Mouse (Mus musculus) forebrain, embryonic 16.5 days (tissue): Measurements from ENCODE around the gene Bcl7c. TPM values are rescaled to one million over a fixed set of nuclear protein-coding genes. Genes with fewer than 3 reads are reported as not detected.

Experiments used
- ATAC-seq: fragments of 200-750 bp; cut with Nextera tagmentation; 2 replicates; pipeline ENCODE4 v1.8.0; 2017; ENCODE audit warnings: mild to moderate bottlenecking, moderate library complexity
- H3K27ac ChIP-seq: fragments of 300-500 bp; sonication (generic); 2 replicates; pipeline ENCODE4 v1.5.1; 2014; ENCODE audit warnings: low read length, control low read depth
- H3K27me3 ChIP-seq: fragments of 300-500 bp; sonication (generic); replicated peaks from 2 replicates; pipeline ENCODE4 v1.6.1; 2014; ENCODE audit warnings: low read length; ENCODE audit not compliant: control insufficient read depth, insufficient read depth
- H3K36me3 ChIP-seq: fragments of 300-500 bp; sonication (generic); 2 replicates; pipeline ENCODE4 v1.6.1; 2014; ENCODE audit not compliant: control insufficient read depth, insufficient read depth
- H3K4me1 ChIP-seq: fragments of 300-500 bp; sonication (generic); replicated peaks from 2 replicates; pipeline ENCODE4 v1.6.1; 2014; ENCODE audit warnings: low read length; ENCODE audit not compliant: control insufficient read depth, insufficient read depth
- H3K4me2 ChIP-seq: fragments of 300-500 bp; sonication (generic); 2 replicates; pipeline ENCODE4 v1.6.1; 2014; ENCODE audit warnings: mild to moderate bottlenecking, low read length, control low read depth
- H3K4me3 ChIP-seq: fragments of 300-500 bp; sonication (generic); replicated peaks from 2 replicates; pipeline ENCODE4 v1.5.1; 2014; ENCODE audit warnings: mild to moderate bottlenecking, low read length, control low read depth
- H3K9ac ChIP-seq: fragments of 300-500 bp; sonication (generic); replicated peaks from 2 replicates; pipeline ENCODE4 v1.6.1; 2014; ENCODE audit warnings: low read depth, low read length, control low read depth
- H3K9me3 ChIP-seq: fragments of 300-500 bp; sonication (generic); 2 replicates; pipeline ENCODE4 v1.6.1; 2016; ENCODE audit warnings: low read length; ENCODE audit not compliant: control insufficient read depth
- WGBS: fragments of 180-500 bp; shearing (Covaris S2); extraction: QIAGEN DNeasy Blood & Tissue Kit; methylation state at CpG from one replicate; pipeline ENCODE4 v1.1.7; 2014; 5-methylcytosine and 5-hydroxymethylcytosine counted together
- polyA plus RNA-seq: library from polyadenylated mRNA; unstranded; fragments of >200 nt; fragmentation: Nextera tagmentation; extraction: Ambion mirVana; gene quantifications from 2 replicates; pipeline ENCODE4 v1.2.1, GENCODE M21; 2015

Bcl7c gene
- polyA plus RNA-seq, 1 experiment from 2014 or later, result 33.8 TPM

DNA sequence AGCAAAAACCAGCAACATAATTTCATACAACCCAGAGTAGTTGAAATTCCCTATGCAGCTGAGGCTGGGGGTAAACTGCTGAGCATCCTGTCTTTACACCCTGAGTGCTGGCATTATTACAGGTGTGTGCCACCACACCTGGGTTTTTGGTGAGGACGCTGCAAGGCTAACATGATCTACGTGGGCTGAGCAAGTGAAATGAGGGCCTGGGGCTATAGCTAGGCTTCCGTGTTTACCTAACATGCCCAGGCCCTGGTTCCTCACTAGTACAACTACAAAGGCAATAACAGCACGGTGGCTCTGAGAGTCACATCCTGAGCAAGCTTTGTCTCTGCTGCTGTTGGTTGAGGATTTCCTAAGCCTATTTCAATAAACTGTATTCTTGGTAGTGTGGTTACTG, 31.1 kb downstream of the Bcl7c start:
- H3K36me3 ChIP-seq, result no peaks in the 10 kb centered on the region
- H3K4me2 ChIP-seq, result no peak overlapping the region
- no peak overlapping the region for H3K27ac ChIP-seq
- no peaks in the 10 kb centered on the region for H3K9me3 ChIP-seq
- H3K9ac ChIP-seq, result no peak overlapping the region
- ATAC-seq, result no peak
- no peaks in the 10 kb centered on the region for H3K4me1 ChIP-seq
- no peak overlapping the region for H3K4me3 ChIP-seq
- 91% methylated on average over 4 of the region's 4 CpGs for WGBS
- H3K27me3 ChIP-seq, result no peaks in the 10 kb centered on the region

DNA sequence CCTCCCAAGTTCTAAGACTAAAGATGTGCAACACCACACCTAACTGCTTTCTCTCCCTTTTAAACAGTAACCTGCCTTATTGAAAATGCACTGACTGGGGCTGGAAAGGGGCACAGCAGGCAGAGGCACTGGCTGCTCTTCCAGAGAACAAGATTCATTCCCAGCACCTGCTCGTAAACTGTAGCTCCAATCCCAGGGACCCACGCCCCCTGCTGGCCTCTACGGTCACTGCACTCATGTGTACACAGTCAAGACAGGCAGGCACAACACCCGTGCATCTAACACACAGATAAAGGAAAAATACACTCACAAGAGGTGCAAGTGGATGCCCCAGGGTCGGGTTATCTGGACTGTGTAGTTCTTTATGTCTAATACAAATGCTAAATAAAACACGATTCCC, 31.7 kb downstream of the Bcl7c start:
- H3K36me3 ChIP-seq, result no peaks in the 10 kb centered on the region
- no peak overlapping the region for H3K4me3 ChIP-seq
- ATAC-seq, result no peak
- WGBS, result 67% methylated on average over 6 of the region's 6 CpGs
- no peak overlapping the region for H3K27ac ChIP-seq
- no peak overlapping the region for H3K4me2 ChIP-seq
- no peak overlapping the region for H3K9ac ChIP-seq
- H3K27me3 ChIP-seq, result no peaks in the 10 kb centered on the region
- H3K9me3 ChIP-seq, result no peaks in the 10 kb centered on the region
- H3K4me1 ChIP-seq, result no peaks in the 10 kb centered on the region

DNA sequence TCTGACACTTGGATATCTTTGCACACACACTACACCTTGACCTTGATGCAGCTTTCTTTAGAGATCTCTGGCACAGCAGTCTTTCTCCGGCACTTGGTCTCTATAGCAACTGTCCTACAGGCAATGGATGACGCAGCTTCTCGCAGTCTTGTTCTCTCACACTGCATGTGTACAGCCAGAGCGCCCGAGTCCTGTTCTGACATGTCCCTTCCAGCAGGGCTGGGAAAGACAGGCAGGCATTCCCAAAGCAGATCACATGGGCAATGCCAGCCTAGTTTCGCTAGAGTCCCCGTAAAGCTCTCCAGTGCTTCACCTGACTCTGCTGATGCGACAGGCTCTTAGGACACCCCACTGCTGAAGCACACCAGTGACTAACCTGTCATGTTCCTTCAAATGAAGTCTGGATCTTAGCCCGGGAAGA, 33.3 kb downstream of the Bcl7c start:
- 73% methylated on average over 9 of the region's 9 CpGs for WGBS
- peak; percentile 47; the same call in 1 of the 2 replicates for ATAC-seq
- Histone ChIP-seq H3K9ac (peak overlapping the region; percentile 5), H3K9me3 (no peaks in the 10 kb centered on the region), H3K27ac (no peak overlapping the region), H3K27me3 (no peaks in the 10 kb centered on the region), H3K4me1 (no peaks in the 10 kb centered on the region), H3K36me3 (no peaks in the 10 kb centered on the region), H3K4me2 (no peak overlapping the region), H3K4me3 (no peak overlapping the region)

DNA sequence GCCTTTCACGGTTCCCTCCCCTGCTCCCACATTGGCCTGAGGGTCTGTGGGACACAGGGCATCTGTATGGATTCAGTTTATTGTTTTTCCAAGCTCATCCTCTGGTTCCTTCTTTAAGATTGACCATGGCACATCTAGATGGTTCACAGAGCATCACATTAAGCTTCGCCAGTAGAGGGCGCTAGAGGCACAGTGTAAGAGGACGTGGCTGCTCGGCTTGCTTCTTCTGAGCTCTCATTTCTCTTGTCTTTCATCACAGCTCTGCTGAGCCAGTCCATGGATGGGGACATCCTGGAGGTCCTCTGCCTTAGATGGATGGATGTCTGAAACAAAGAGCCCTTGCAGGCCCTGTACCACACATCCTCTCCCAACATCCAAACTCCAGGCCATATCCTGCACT, 33.8 kb downstream of the Bcl7c start:
- H3K27ac ChIP-seq, result no peak overlapping the region
- no peaks in the 10 kb centered on the region for H3K27me3 ChIP-seq
- H3K4me1 ChIP-seq, result no peaks in the 10 kb centered on the region
- no peaks in the 10 kb centered on the region for H3K36me3 ChIP-seq
- 2% methylated on average over 5 of the region's 5 CpGs for WGBS
- H3K9me3 ChIP-seq, result no peaks in the 10 kb centered on the region
- H3K4me2 ChIP-seq, result no peak overlapping the region
- no peak overlapping the region for H3K4me3 ChIP-seq
- peak overlapping the region; percentile 5; the same call in 1 of the 2 replicates for H3K9ac ChIP-seq
- peak; percentile 84 for ATAC-seq

DNA sequence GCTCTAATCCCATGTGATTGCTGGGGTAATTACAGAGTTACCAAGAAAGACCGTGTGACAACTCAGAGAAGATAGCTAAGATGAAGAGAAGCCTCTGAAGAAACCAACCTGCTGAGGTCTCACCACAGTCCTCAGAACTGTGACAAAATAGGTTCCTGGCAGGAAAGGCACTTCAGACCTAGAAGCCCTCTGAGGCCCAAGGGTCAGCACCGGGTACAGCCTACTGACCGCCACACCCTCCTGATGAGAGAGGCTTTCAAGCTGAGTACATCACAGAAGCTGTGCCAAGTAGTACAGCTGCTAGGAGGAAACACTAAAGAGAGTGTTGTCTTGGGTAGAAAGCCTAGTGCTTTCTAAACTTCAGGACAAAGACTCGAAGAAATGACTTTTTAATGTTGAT, 36.0 kb downstream of the Bcl7c start:
- Histone ChIP-seq H3K4me3 (no peak overlapping the region), H3K36me3 (no peaks in the 10 kb centered on the region), H3K9ac (no peak overlapping the region), H3K9me3 (no peaks in the 10 kb centered on the region), H3K27ac (no peak overlapping the region), H3K4me2 (no peak overlapping the region), H3K4me1 (no peaks in the 10 kb centered on the region), H3K27me3 (no peaks in the 10 kb centered on the region)
- no peak for ATAC-seq
- 82% methylated on average over 4 of the region's 4 CpGs for WGBS

DNA sequence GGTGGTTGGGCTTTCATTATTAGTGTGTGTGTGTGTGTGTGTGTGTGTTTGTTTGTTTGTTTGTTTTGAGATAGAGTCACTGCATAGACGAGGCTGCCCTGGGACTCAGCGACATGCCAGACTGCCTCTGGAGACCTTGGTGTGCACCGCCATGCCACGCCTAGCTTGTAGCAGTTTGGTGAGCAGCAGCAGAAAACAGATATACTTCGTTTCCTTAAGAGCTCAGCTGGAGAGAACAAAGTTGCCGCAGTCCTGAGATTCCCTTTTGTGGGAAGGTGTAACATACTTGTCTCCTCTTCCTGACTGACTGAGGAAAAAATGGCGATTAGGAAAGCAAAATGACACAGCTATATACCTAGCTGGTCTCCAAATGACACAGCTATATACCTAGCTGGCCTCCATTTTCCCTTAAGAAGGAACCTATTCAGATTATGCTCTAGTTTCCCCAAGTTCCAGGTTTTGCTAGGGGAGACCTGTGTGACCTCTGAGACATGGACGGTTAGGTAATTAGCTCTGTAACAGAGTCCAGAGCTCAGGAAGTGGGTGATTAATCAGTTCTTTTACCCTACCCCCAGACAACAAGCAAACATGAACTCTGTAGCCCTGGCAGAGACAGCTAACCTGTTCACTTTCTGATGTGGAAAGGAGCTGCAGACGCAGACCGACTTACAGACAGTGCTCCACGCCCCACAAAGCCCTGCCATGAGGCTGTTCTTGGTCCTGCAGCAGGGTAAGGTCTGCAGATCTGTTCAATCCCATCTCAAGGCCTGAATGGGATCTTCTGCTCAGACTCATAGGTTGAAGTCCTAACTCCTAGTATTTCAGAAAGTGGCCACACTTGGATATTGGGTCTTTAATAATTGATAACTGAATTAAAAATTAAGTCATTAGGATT, 36.6 kb downstream of the Bcl7c start:
- Histone ChIP-seq H3K4me2 (no peak overlapping the region), H3K9ac (no peak overlapping the region), H3K36me3 (no peaks in the 10 kb centered on the region), H3K27ac (no peak overlapping the region), H3K9me3 (no peaks in the 10 kb centered on the region), H3K27me3 (no peaks in the 10 kb centered on the region), H3K4me3 (no peak overlapping the region), H3K4me1 (no peaks in the 10 kb centered on the region)
- 81% methylated on average over 11 of the region's 11 CpGs for WGBS
- no peak for ATAC-seq

DNA sequence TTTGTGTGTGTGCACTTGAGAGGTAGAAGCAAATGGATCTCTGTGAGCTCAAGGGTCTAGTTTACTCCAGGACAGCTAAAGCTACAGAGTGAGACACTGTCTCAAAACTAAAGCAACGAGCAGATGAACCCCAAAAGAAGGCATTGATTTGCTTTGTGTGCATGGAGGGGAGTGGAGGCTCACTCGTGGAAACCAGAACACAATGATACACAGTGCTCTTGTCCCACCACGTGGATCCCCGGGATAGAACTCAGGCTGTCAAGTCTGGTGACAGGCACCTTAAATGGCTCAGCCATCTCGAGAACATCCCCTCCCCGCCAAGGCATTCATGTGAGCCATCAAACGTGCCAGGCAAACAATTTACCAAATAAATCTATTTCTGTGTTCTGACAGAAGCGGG, 41.6 kb downstream of the Bcl7c start:
- Histone ChIP-seq H3K4me1 (no peaks in the 10 kb centered on the region), H3K9ac (no peak overlapping the region)

DNA sequence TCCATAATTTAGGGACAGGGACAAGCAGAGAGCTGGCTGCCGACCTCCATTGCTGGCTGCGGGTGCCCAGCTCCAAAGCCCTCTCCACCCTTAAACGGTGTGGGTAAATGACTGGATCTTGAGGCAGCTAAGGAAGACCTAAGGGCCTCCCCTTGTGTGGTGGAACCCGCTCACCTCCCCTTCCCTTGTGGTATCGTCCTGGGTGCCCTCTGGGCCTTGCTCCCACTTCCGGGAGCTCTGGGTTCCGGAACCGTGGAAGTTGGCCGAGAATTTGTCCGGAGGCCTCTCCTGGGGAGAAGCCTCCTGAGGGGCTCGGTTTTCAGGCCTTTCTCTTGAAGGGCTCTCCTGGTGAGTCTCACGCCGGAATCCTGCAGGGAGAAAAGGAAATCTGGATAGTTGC, 42.1 kb downstream of the Bcl7c start:
- Histone ChIP-seq H3K4me3 (no peak overlapping the region), H3K4me2 (no peak overlapping the region), H3K9ac (no peak overlapping the region), H3K36me3 (peaks cover 3% of the 10 kb centered on the region; the same call in 1 of the 2 replicates), H3K9me3 (no peaks in the 10 kb centered on the region), H3K4me1 (no peaks in the 10 kb centered on the region), H3K27ac (no peak overlapping the region), H3K27me3 (no peaks in the 10 kb centered on the region)
- ATAC-seq, result no peak
- WGBS, result 91% methylated on average over 13 of the region's 13 CpGs

More for the DNA sequence above, 41.6 kb downstream of the Bcl7c start:
- no peak overlapping the region for H3K4me3 ChIP-seq
- no peak overlapping the region for H3K27ac ChIP-seq
- H3K9me3 ChIP-seq, result no peaks in the 10 kb centered on the region
- no peak for ATAC-seq
- peaks cover 3% of the 10 kb centered on the region; the same call in 1 of the 2 replicates for H3K36me3 ChIP-seq
- 71% methylated on average over 8 of the region's 8 CpGs for WGBS
- no peak overlapping the region for H3K4me2 ChIP-seq
- H3K27me3 ChIP-seq, result no peaks in the 10 kb centered on the region

DNA sequence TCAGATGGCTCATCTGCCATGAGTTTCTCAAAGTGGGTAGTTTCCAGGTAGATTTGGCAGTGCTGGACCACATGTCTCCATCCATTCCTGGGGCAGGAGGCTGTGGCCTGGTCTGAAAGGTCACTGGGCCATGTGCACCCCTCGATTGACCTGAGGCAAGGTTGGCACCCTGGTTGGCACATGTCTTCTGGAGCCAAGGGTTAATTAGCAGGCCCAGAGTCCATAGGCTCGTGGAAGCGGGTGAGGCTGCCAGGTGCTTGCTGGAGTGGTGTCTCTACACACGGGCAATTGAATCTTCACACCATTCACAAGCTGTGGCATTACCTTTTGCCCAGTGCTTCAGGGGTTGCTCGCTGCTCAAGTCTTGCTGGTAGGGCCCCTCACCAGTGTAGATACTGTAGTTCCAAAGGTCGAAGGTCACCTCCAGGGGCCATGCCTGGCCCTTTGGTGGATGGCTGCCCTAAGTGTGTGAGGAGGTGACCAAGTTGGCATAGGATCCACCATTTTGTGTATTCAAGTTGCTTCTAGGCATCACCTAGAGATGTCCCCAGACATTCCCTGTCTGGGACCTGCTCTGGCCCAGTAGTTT, 42.6 kb downstream of the Bcl7c start:
- H3K36me3 ChIP-seq, result peaks cover 3% of the 10 kb centered on the region; the same call in 1 of the 2 replicates
- H3K9me3 ChIP-seq, result no peaks in the 10 kb centered on the region

More for the DNA sequence above, 42.6 kb downstream of the Bcl7c start:
- no peak for ATAC-seq
- 94% methylated on average over 6 of the region's 6 CpGs for WGBS
- Histone ChIP-seq H3K9ac (no peak overlapping the region), H3K4me1 (no peaks in the 10 kb centered on the region), H3K27ac (no peak overlapping the region), H3K4me2 (no peak overlapping the region), H3K4me3 (no peak overlapping the region), H3K27me3 (no peaks in the 10 kb centered on the region)
